Mouse (Mus musculus): ENCODE results near the gene Ift122.

GRCm38 (mm10) chr6:115860027-115860556, 6.8 kb downstream of the Ift122 start:
- TF ChIP-seq CTCF (conservative IDR thresholded peaks at IDR 0.05; ENCODE audit: low read length) (no peak), POU5F1 (IDR thresholded peaks at IDR 0.05; ENCODE audit: borderline replicate concordance, low read length) (no peak)
